Mouse (Mus musculus) urinary bladder, postnatal 36 days (tissue): ENCODE data around the gene Maff.

Source experiments
- DNase-seq, 2 experiments: peaks; one replicate each; pipeline ENCODE4 v3.0.0; 2022; ENCODE audit warnings: low spot score in 2 of 2, mixed read lengths in 1 of 2

Maff gene

GRCm38 (mm10) chr15:79329979-79330363 lies 16.4 kb upstream of the Maff start:
- no peak for DNase-seq

DNA sequence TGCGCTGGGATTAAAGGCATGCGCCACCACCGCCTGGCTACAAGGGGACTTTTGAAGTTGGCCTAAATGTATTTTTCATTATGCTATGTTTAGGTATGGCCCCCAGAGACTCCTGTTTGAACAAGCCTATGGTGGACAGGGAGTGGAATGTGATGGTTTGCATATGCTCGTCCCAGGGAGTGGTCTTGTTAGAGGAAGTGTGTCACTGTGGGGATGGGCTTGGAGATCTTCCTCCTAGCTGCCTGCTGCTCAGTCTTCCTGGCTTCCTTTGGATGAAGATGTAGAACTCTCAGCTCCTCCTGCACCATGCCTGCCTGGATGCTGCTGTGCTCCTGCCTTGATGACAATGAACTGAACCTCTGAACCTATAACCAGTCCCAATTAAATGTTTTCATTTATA lies 15.9 kb upstream of the Maff start:
- DNase-seq: no peak

- DNase-seq: peak in 1 of 2 experiments; percentile 43
Observed at GRCm38 (mm10) chr15:79333409-79333808, 13.0 kb upstream of the Maff start.

DNA sequence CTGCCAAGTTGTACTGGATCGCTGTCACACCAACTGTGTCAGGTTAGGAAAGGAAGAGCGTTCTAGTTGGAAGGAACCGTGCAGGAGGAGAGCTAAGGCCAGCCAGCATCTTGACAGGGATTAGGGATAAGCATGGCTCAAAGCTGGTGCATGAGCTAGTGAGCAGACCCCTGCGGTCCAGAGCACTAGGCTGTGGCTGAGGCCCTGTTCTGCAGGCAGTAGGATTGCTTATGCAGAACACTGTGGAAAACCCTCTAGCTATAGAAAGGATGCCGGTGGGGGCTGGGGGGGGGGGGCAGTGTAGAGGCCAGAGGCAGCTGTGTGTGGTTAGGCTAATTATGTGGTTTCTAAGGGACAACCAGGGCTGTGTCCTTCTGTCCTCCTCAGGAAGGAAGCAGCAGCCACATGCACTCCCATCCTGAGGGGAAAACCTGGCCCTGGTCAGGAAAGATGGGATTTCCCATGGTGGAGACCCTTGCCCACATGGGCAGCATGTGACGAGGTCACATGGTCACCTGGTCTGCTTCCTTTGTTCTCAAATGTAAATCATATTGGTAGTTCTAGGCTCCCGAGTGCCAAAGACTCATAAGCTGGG lies 11.3 kb upstream of the Maff start:
- DNase-seq: no peak

DNA sequence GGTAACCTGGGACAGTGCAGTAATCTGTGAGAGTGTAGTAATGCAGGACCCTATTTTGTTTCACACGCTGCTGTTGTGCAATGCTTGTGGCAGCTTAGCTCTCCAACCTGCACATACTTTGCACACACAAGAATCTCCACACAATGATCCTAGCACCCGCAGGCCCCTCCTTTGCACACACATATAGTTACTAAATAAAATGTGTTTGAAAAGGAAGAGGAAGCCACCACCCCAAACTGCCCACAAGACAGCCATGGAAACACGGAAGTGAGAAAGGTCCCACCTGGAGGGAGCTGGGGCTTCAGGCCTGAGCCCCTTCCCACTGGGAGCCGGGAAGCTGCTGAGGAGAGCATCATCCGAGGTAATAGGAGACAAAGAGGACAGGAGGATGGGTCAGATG lies 7.4 kb upstream of the Maff start:
- DNase-seq: no peak

GRCm38 (mm10) chr15:79342641-79343337 lies 3.6 kb upstream of the Maff start:
- no peak for DNase-seq

- no peak for DNase-seq
Observed at GRCm38 (mm10) chr15:79344627-79345026, 1.8 kb upstream of the Maff start.

GRCm38 (mm10) chr15:79347165-79347844 lies 884 bp downstream of the Maff start:
- DNase-seq: peak; percentile 85 to 89

- DNase-seq: peak; percentile 66 to 76
Observed at GRCm38 (mm10) chr15:79347845-79348506, 1.6 kb downstream of the Maff start.

- DNase-seq: no peak
Observed at GRCm38 (mm10) chr15:79348651-79349050, 2.2 kb downstream of the Maff start.

- DNase-seq: no peak
Observed at GRCm38 (mm10) chr15:79350866-79351265, 4.4 kb downstream of the Maff start.

- peak in 1 of 2 experiments; percentile 65 for DNase-seq
Observed at GRCm38 (mm10) chr15:79351331-79351767, 4.9 kb downstream of the Maff start.

DNA sequence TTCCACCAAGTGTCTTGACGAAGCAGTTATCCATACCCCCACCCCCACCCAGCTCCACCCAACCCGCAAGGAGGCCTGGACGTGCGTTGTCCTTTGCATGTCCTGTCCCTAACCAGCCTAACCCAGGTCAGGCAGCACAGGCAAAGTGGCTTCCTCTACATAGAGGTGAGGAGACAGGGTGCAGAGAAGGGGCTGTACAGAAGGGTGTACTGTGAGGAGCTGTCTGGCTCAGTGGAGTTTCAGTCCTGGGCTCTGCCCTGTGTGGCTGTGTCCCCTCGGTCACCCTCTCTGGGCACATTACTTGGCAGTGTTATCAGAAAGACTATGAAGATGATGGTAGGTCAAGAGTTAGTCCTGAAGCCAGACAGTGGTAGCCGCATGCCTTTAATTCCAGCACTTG lies 6.1 kb downstream of the Maff start:
- no peak for DNase-seq

- no peak for DNase-seq
Observed at GRCm38 (mm10) chr15:79353690-79354305, 7.4 kb downstream of the Maff start.

DNA sequence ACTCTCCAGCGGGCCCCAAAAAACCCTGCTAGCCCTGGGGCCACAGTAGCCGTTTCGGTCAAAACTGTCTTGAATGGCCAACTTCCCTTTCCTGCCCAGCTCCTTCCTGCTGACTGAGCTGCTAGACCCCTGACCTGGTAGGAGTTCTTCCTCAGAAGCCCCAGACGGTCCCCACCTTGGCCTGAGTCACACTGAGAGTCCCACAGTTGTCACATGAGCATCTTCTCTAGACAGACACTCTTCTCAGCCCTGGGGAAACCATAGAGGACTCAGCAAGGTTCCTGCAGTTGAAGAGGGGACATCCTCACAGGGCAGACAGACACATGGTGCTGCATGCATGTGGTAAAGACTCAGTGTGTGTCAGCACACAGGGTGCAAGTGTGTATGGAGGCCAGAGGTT lies 8.2 kb downstream of the Maff start:
- no peak for DNase-seq

- no peak for DNase-seq
Observed at GRCm38 (mm10) chr15:79356481-79356880, 10.1 kb downstream of the Maff start.

GRCm38 (mm10) chr15:79357036-79357911 lies 10.9 kb downstream of the Maff start:
- peak in 1 of 2 experiments; percentile 71 for DNase-seq

DNA sequence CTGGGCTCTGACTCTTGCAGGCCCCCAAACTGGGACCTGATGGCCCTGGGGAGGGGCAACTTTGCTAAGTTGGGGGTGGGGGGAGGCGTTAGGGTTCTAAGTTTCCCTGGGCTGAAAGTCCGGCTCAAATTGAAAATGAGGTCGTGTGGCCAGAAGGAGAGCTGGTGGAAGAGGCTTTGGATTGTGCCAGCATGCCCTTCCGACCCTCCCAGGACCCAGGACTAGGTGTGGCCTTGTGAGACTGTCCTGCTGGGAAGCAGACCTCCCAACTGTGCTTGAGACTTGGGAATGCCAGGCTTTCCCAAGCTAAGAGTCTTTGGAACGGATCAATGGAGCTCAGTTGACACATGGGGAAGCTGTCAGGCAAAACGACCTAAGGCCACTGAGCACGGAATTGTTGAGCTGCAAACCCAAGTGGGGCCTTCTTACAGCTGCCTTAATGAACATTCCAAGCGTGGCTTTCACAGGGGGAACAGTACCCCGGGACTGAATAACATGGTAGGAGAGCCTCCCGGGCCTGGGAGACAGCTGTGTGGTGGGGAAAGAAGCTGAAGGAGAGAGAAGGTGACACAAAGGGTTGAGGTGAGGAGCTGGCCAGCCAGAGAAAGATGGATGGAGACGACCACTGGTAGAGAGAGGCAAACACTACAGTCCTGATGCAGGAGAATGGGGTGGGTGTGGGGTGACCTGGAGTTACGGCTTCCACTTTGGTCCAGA lies 11.7 kb downstream of the Maff start:
- DNase-seq: no peak

- no peak for DNase-seq
Observed at GRCm38 (mm10) chr15:79359954-79360353, 13.5 kb downstream of the Maff start.

- no peak for DNase-seq
Observed at GRCm38 (mm10) chr15:79360371-79360770, 13.9 kb downstream of the Maff start.
